Mouse (Mus musculus) left cerebral cortex, postnatal 4 days (tissue): Measurements from ENCODE around the gene Enpp1. TPM values are rescaled to one million over a fixed set of nuclear protein-coding genes. Genes with fewer than 3 reads are reported as not detected.

ENCODE experiments used
- DNase-seq: peaks from one replicate; pipeline ENCODE4 v3.0.0-alpha.2; 2022
- intact Hi-C: fragments of 180-260 bp; cut with DNase I; formaldehyde crosslinking; loops from one replicate; pipeline ENCODE4 v1.15.1; 2025
- total RNA-seq, 2 experiments: library from RNA; stranded (reverse); gene quantifications; 2 replicates each; pipeline ENCODE4 v1.2.3; 2021

Gene Enpp1
- total RNA-seq = 1 to 10 TPM; 4.2 to 4.8 TPM

DNA sequence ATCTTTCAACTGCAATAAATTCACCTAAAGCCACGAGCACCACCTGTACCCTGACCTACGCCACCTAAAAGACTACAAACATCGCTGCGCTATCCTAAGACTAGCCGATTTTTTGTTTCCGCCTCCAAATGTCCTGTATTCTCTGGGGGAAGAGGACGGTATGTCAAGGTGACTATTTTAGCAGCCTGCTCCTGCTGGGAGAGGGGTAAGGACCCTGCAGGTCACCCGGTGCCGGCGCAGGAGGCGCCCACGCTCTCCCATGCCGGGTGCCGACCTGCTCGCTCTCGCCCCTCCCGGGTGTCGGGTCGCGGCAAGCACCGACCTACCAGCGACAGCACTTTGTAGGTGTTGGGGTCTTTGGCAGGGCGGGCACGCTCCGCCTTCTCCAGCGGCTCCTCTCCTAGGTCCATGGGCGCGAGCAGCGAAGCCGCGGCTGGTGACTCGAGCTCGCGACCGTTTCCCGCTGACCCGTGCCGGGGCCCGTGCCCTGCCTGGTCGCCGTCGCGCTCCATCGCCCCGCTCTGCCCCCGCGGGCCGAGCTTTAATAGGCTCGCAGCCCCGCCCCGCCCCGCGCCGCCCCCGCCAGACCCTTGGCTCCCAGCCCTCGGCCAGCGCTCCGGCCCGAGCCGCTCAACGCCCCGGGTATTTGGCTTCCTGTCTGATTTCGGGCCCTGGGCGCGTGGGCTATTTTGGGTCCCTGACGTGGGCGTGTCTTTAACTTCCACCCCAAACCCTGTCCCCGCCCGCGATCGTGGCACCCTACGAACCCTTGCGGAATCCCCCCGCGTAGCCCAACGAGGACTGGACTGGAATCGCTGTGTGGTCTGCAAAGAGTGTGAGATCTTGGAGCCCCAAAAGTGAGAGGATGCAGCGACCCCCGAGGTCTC, at the start of gene Enpp1:
TSS of gene Enpp1 (minus strand) at position 680 of the 887 bp plus-strand sequence.
- DNase-seq = peak; percentile 51
- intact Hi-C loops = loop anchor here (10.0 kb wide), 1 partner anchor 77 kb away; no protein-coding TSS in a partner anchor

DNA sequence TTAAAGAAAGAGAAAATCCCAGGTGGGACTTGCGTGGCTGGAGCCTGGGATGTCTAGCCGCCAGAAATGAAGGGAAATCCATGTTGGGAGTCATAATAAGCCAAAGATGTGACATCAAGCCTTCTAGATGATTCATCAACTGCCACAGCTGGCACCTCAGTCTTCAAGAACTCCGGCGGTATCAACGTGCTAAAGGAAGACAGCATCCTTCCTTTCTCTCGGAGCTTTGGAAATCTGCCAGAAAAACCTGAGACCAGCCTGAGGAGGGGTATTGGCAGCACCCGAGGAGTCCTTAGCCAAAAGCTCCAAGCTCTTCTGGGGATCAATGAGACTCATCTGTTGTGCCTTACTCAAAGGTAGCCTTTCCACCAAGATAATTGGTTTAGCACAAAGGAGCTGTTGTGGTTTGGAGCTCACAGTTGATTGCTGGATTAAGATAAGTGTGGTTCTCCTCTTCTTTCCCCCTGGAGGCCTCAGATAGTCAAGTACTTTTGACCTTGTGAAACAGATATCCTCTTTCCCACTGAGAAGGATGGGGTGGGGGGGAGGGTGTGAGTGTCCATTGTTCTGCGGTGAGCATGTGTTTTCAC, 46.5 kb upstream of the Enpp1 start:
- no peak for DNase-seq
- intact Hi-C loops = no loop called here

DNA sequence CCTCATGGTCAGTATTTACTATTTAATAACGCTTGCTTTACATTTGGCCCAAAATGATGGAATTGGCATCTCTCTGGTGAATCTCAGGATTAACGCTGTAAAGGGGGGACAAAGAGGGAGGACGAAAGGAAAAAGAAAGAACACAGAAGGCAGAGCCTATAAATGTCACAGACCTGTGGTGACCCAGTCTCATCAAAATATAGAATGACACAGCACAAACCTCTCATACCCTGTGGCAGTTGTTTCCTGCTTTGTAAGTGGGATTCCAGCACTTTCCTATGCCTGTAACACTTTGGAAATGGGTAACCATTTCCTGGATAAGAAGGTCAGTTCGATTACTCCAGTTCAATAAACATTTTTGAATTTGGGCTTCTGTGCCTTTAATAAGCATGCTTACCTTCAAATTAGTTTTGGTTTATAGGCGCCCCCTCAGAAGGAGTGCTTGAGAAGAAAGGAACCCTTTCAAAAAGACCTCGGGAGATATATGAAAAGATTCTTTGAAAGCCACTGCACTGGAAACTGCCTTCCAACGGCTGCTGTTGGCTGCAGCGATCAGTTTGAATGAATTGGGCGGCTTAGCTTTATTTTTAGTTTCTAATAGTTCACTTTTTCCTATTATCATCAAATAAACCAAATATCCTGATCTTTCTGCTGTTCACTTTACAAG, 43.0 kb upstream of the Enpp1 start:
- no peak for DNase-seq
- intact Hi-C loops = no loop called here

DNA sequence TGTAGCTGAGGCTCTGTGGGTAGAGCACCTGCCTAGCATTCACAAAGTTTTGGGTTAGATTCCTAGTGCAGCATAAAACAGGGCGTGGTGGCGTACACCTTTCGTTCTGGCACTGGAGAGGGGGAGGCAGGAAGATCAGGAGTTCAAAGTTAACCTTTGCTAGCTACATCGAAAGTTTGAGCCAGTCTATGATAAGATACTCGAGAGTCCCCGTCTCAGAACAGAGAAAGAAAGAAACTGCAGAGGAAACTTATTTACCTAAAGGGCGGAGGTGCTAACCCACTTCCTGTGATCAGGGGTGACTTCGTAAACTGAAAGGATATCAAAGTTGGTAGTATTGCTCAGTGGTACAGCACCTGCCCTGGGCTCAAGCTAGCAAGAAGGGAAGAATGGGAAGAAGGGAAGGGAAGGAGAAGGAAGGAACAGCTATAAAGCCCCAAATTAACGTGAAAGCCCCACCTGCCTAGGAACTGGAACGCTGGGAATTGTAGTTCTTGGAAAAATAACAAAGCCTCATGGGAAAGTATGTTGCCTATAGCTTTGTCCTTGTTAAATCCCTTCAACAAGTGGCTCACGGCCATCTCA, 42.4 kb upstream of the Enpp1 start:
- intact Hi-C loops = no loop called here
- no peak for DNase-seq

DNA sequence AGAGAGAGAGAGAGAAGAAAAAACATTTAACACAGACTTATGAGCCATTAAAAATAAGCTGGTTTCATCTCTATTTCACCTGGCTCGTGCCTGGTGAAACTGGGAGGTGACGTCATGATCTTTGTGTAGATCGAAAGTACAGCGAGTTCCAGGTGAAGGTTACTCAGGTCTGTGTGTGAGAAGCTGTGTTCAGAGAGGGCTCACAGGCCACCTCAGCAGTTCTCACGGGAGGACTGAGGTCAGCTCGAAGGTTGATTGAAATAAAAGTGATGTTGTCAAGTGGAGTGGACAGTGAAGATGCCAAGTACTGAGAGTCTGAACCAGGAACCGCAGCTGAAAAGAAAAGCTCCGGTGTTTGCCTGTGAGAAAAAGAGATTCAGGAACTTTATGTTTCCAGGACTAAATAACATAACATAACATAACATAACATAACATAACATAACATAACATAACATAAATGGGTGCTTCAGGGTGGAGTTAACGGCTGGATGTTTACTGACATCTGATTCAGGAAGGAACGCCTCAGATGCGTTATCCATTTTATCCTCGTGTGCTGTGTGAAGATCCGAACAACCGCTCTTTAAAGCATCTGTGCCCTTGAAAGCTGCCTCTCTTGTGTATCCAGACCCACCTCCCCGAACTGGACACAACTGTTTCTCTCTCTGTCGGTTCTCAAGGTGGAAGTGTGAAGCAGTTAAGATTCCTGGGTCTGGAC, 41.7 kb upstream of the Enpp1 start:
- DNase-seq = no peak
- intact Hi-C loops = no loop called here

DNA sequence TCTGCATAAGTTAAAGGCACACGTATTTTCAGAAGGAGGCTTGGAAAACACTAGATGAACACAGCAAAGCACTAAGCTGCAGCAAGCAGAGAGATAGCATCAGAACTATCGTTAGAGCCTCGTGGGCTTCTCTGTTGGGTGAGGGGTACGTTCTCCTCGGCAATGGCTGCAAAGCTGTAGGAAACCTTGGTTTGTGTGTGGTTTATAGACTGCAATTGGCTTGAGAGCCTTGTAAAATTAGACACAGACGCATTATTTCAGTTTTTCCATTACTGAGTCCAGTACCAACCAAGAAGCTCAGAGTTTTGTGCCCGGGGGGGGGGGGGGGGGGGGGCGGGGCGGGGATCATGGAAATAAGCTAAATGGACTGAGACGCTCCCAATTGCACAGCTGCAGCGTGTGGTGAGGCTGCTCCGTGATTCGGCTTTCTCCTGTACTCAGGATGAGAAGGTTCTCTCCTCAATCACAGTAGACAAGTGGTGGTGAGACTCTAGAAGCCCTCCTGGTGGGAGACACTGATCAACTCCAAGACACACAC, 31.1 kb upstream of the Enpp1 start:
- no peak for DNase-seq
- intact Hi-C loops = no loop called here

DNA sequence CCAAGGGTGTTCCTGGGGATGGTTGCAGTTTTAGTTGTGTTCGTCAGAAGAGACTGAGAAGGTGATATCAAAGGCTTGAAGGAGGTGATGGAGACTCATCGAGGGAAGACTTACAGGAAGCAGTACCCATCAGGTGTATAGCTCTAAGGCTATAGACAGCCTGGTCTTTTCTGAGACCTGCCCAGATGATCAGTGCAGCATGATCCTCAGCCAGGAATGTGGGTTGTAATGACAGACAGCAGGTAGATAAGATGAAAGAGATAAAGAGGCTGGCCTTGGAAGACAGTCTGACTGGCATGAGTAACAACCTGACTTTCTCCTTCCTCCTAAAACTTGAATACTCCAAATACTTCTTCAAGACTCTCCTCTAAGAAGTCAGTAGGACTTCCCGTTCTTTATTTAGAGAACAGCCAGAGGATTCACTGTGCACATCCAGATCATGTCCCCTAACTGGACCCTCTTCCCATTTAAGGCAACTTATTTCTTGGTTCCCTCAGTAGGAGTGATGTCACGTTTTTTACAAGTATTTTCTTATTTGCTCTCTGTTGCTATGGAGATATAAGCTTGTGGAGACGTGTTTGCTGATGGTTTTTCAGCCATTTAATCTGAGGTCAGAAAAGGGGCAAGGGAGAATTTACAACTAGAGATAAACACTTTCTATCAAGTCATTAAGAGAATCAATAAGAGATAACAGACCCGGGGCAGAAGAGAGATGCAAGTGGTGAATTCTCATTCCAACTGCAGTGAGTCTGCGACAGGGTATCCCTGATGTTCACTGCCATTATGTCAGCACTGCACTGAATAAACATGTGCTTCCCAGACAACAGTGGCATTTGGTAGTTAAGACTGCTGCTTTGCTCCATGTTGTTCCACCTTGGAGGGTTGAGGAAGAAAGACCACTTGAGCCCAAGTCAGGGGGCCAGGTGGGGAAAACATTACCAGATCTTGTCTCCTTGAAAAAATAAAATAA, 29.6 kb upstream of the Enpp1 start:
- DNase-seq = no peak
- intact Hi-C loops = no loop called here

DNA sequence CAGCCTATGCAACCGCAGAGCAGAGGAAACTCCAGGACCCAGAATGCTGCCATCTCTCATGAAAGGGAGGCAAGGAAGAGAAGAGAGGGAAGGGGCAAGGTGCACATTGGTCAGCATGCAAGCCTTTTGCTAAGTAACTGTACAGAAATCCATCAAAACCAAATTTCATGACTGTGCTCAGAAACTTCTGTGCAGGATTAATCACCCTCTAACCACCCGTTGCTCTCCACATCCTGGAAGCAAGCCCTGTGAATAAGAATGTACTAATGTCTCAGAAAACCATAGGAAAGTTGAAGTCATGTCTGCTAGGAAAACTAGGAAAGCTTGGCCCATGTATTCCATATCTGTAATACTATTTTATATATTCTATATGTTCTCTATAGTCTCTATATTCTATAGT, 27.2 kb upstream of the Enpp1 start:
- no peak for DNase-seq
- intact Hi-C loops = no loop called here

DNA sequence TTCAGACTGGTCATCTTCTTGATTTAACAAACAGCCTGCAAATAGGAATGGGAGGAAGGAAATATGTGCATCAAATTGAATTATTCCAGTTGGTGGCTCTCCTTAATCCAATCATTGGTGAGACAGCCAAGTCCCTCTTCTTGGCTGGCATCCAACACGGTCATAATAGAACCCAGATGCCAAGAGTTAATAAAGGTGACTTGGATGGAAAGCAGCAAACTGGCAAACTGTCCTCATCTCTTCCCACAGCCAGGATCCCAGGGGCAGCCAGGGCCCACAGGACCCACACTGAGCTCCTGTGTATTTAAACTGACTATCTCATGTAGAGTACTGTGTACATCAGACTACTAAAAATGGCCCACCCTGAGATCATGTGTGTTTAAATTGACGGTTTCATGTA, 26.5 kb upstream of the Enpp1 start:
- intact Hi-C loops = no loop called here
- DNase-seq = peak; percentile 85

DNA sequence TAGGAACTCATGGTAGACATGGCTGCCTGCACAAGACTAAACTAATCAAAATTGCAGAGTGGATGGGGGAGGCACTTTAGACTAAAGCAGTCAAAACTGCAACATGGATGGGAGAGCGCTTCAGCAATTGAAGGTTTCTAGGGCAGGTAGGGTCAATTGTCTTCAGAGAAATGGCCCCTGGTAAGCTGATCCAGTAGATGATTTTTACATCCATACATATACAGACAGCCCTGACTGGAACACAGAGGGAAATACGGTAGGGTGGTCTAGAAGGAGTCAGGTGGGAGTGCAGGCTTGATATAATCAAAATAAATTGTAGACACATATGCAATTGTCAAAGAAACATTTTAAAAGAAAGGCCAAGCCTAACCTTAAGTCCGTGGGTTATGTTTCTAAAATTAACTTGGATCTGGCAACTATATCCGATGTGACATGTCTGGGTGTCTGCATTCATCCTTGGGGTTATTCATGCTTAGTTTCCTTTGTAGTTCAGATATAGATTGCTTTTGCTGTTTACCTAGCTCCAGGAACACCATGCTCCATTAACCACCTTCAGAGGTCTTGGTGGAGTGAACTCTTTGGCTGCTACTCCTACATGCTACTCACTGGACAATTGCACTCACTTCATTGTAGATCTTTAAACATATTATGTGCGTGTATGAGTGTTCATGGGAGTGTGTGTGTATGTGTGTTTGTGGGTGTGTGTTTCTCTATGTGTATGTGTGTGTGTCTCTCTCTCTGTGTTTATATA, 23.2 kb upstream of the Enpp1 start:
- intact Hi-C loops = no loop called here

DNA sequence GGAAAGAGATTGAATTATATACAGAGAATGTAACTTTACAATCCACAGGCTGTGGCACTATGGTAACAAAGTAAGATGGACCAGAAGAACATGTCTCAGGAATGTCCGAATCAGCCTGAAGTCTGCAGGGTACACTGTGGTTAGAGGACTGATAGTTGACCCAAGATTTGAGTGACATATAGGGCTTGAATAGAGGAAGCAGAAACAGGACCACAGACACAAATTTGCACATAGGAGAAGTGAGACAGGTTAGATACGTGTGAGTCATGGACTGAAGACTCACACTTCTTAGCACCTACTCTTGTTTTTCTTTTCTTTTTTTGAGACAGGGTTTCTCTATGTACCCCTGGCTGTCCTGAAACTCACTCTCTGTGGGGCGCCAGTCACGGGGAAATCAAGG, 15.5 kb upstream of the Enpp1 start:
- intact Hi-C loops = no loop called here

More for the DNA sequence above, 23.2 kb upstream of the Enpp1 start:
- no peak for DNase-seq

DNA sequence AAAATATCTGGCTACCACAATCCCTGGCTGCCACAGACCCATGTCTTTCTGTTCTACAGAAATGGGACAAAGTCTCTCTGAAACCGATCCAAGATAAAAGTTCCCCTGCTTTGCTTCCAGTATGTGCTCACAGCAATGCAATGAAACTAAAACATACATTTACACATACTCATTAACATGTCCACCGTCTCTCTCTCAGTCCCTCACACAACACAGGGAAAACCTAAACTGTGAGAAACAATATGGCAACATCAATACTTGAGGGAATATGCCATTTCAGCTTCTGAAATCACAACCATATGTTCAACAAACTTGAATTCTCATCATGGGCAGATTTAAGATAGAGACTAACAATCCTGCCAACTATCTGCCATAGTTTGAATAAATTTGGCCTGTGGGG, 13.2 kb upstream of the Enpp1 start:
- intact Hi-C loops = no loop called here

More for the DNA sequence above, 15.5 kb upstream of the Enpp1 start:
- no peak for DNase-seq

DNA sequence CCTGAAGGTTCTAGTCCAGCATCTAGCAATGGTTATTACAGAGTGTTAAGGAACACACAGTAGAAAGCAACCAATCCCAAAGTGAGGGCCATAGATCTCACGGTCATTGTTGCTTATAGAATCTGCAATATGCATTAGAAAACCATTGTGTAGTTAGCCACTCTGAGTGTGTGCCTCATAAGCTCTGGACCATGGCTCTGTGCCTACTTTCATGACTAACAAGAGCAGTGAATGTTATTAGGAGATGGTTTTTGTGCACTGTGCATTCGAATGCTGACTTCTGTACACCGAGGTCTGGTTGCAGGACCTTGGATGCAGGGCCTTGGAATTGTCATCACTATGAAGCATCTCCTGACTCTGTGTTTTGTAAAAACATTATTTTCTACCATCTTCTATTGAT, 9.9 kb upstream of the Enpp1 start:
- no peak for DNase-seq
- intact Hi-C loops = no loop called here

More for the DNA sequence above, 13.2 kb upstream of the Enpp1 start:
- no peak for DNase-seq

DNA sequence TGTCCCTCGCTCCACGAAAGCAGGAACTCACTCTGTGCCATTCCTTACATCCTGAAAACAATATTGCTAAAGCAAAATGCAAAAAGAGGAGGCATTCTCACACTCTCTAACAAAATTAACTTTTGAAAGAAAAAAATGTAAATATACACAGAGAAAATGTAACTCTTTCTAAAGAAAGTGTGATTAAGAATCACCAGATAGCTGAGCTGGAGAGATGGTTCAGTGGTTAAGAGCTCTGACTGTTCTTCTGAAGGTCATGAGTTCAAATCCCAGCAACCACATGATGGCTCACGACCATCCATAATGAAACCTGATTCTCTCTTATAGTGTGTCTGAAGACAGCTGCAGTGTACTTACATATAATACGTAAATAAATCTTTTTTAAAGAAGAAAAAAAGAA, 7.4 kb upstream of the Enpp1 start:
- DNase-seq = no peak
- intact Hi-C loops = loop anchor here (10.0 kb wide), 1 partner anchor 85 kb away; no protein-coding TSS in a partner anchor

DNA sequence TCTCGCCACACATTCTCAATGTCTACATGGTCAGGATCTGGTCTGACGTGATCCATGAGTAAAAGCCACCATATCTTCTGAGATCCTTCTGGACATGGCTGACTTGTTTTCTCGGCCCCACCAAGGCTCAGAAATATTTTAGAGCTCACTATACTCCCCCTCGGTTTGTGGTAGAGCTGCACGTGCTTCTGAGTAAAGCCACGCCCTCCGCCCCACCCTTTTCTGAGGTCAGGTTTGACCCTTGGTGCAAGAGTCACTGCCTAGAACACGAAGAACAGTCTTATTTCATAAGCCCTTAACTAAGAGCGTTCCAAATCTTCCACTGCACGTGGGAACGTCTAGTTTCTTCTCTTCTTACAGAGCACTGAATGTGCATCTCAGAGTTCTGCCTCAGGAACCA, 6.8 kb upstream of the Enpp1 start:
- intact Hi-C loops = loop anchor here (10.0 kb wide), 1 partner anchor 84 kb away; no protein-coding TSS in a partner anchor
- DNase-seq = no peak

DNA sequence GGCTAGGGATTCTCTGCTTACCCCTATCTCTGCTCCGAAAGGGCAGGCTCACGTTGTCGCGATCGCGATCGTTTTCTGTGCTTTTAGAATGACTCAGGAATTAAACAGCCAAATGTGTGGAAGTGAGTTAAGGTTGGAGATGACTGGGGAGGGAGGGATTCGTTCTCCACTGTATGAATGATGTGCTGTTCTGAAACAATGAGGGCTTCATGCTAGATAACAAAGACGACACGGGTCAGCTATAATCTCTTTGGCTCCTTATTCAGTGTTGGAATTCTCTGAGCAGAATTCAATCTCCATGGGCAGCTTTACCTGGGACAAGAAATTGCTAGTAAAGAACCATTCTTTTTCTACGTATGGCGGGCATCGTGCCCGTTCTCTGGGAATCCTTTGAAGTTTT, 6.1 kb upstream of the Enpp1 start:
- intact Hi-C loops = loop anchor here (10.0 kb wide), 1 partner anchor 83 kb away; no protein-coding TSS in a partner anchor
- DNase-seq = no peak

DNA sequence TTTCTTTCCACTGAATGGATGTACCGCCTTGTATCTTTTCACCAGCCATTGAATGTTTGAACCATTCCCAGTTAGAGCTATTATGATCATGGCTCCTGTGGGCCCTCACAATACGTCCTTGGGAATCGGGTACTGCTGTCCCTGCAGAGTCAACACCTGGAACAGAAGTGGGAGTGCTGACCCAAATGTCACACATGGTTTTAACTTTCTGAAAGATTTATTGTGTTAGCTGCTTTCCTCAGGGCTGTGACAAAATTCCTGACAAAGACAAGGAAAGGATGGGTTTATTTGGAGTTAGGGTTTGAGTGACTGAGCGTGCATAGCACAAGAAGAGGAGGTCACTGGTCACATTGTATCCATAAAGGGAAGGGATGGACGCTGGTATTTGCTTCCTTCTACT, 4.3 kb upstream of the Enpp1 start:
- intact Hi-C loops = loop anchor here (10.0 kb wide), 1 partner anchor 81 kb away; no protein-coding TSS in a partner anchor
- DNase-seq = no peak

DNA sequence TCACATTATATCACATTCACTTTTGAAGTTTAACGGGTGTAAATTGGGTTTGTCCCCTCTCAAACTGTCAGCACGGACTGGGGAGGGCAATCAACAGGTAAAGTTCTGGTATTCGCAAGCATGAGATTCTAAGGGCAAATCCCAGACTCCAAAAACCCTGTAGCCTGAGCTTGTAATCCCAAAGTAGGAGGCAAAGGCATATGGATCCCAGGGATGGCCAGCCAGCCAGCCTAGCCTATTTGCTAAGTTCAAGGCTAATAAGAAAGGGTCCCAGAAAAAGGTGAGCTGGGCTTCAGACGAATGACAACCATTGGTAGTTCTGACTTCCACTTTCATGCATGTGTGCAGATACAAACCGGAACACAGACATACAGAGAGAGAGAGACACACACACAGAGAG, 942 bp upstream of the Enpp1 start:
- intact Hi-C loops = loop anchor here (10.0 kb wide), 1 partner anchor 78 kb away; no protein-coding TSS in a partner anchor

More for the DNA sequence above, 942 bp upstream of the Enpp1 start:
- no peak for DNase-seq
